13 mouse cellular contexts compared by ENCODE assay signal in the genomic region with DNA sequence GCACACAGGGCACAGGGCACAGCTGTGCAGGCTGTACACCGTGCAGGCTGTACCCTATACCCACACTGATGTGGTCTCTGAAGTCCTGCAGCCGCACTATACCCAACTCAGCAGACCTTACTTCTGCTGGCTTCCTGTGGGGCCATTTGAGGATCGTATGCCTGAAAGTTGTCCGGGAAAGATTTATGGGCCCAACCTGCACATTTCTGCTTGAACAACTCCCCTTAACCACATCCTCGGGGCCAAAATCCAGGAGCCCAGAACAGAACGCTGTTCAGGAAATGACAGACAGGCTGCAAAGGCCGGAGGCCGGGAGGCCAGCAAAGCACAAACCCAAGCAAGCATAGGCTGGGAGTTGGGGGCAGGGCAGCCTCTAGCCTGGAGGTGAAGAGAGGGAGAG. TPM values are rescaled to one million over a fixed set of nuclear protein-coding genes. Genes with fewer than 3 reads are reported as not detected.
DNase-seq lines count a peak whose midpoint lies in the region; ATAC-seq lines count a peak whose summit lies in the region.
"Had no signal": no experiment of that assay in that cellular context is flagged by ENCODE, and none has a peak within 500 bp of the region (broad histone marks: within the 10 kb centered on the region; RNA-seq: fewer than 3 reads in every experiment).

No protein-coding gene starts in this region.

- no peak overlapping the region for H3K4me2 ChIP-seq in kidney, embryonic 14.5 days (replicated peaks; ENCODE audit: low read depth, low read length)
- H3K4me2 ChIP-seq in forebrain, embryonic 12.5 days, result no peak overlapping the region
- H3K4me2 ChIP-seq in neural tube, embryonic 12.5 days (replicated peaks), result peak overlapping the region; percentile 20; the same call in 1 of the 2 replicates
- H3K4me2 ChIP-seq: embryonic facial prominence, embryonic 12.5 days; lung, embryonic 15.5 days had no signal

- WGBS in kidney, embryonic 14.5 days, result 7% methylated on average over 8 of the region's 8 CpGs
- WGBS in forebrain, embryonic 12.5 days, result 32% methylated on average over 8 of the region's 8 CpGs
- 19% methylated on average over 8 of the region's 8 CpGs for WGBS in neural tube, embryonic 12.5 days

- H3K27ac ChIP-seq in kidney, embryonic 14.5 days (ENCODE audit: low read depth, low read length), result no peak overlapping the region
- peak overlapping the region; percentile 93 for H3K27ac ChIP-seq in forebrain, embryonic 12.5 days
- H3K27ac ChIP-seq in neural tube, embryonic 12.5 days, result peak overlapping the region; percentile 21; the same call in 1 of the 2 replicates
- H3K27ac ChIP-seq: embryonic facial prominence, embryonic 12.5 days; lung, embryonic 15.5 days had no signal

- intact Hi-C loops in left cerebral cortex, postnatal 4 days (cut with DNase I), result no loop called here

- peaks cover 16% of the 10 kb centered on the region; the same call in 1 of the 2 replicates for H3K4me1 ChIP-seq in kidney, embryonic 14.5 days (ENCODE audit: control insufficient read depth, insufficient read depth, low read length)
- peaks cover 65% of the 10 kb centered on the region for H3K4me1 ChIP-seq in forebrain, embryonic 12.5 days
- H3K4me1 ChIP-seq in neural tube, embryonic 12.5 days, result peaks cover 65% of the 10 kb centered on the region

- no peak for DNase-seq in kidney, adult 11 months
- peak; percentile 20 to 52 for DNase-seq in kidney, postnatal 36 days
- DNase-seq in adrenal gland, postnatal 4 days (ENCODE audit: low spot score in 2 of 2), result no peak
- DNase-seq in lung, postnatal 14 days, result no peak
- DNase-seq in left cerebral cortex, postnatal 4 days, result no peak
- DNase-seq: gastrocnemius, postnatal 10 days; heart, postnatal 4 days; spleen, adult 18-20 months had no signal

- peak; percentile 68; the same call in 1 of the 2 replicates for ATAC-seq in kidney, embryonic 14.5 days (ENCODE audit: low FRiP score, low TSS enrichment)
- ATAC-seq in forebrain, embryonic 12.5 days (ENCODE audit: low FRiP score), result no peak
- no peak for ATAC-seq in neural tube, embryonic 12.5 days (ENCODE audit: low FRiP score, low read depth)

- H3K4me3 ChIP-seq in kidney, embryonic 14.5 days (ENCODE audit: low read length), result no peak overlapping the region
- no peak overlapping the region for H3K4me3 ChIP-seq in forebrain, embryonic 12.5 days (replicated peaks)
- no peak overlapping the region for H3K4me3 ChIP-seq in neural tube, embryonic 12.5 days
- H3K4me3 ChIP-seq: embryonic facial prominence, embryonic 12.5 days; lung, embryonic 15.5 days had no signal

- H3K36me3 ChIP-seq in kidney, embryonic 14.5 days (ENCODE audit: control insufficient read depth, insufficient read depth, low read length), result no peaks in the 10 kb centered on the region
- no peaks in the 10 kb centered on the region for H3K36me3 ChIP-seq in forebrain, embryonic 12.5 days (replicated peaks)
- no peaks in the 10 kb centered on the region for H3K36me3 ChIP-seq in neural tube, embryonic 12.5 days
- H3K36me3 ChIP-seq: embryonic facial prominence, embryonic 12.5 days; lung, embryonic 15.5 days had no signal

- no peak overlapping the region for H3K9ac ChIP-seq in kidney, embryonic 14.5 days (ENCODE audit: low read depth, low read length)
- no peak overlapping the region for H3K9ac ChIP-seq in forebrain, embryonic 12.5 days
- no peak overlapping the region for H3K9ac ChIP-seq in neural tube, embryonic 12.5 days
- H3K9ac ChIP-seq: embryonic facial prominence, embryonic 12.5 days; lung, embryonic 15.5 days had no signal

- H3K27me3 ChIP-seq in kidney, embryonic 14.5 days (ENCODE audit: control insufficient read depth, insufficient read depth, low read length), result no peaks in the 10 kb centered on the region
- H3K27me3 ChIP-seq in forebrain, embryonic 12.5 days, result peaks cover 13% of the 10 kb centered on the region; the same call in 1 of the 2 replicates
- no peaks in the 10 kb centered on the region for H3K27me3 ChIP-seq in neural tube, embryonic 12.5 days (replicated peaks)

- H3K9me3 ChIP-seq in kidney, embryonic 14.5 days (ENCODE audit: control insufficient read depth, low read length), result no peaks in the 10 kb centered on the region
- no peaks in the 10 kb centered on the region for H3K9me3 ChIP-seq in forebrain, embryonic 12.5 days
- no peaks in the 10 kb centered on the region for H3K9me3 ChIP-seq in neural tube, embryonic 12.5 days
- H3K9me3 ChIP-seq: embryonic facial prominence, embryonic 12.5 days; lung, embryonic 15.5 days had no signal

RNA-seq across cellular contexts. Expression of gene Rplp1, which starts 41.0 kb away (rescaled TPM):
- 1,603 and 2,211 TPM in 2 replicates for polyA plus RNA-seq in kidney, embryonic 14.5 days (2014; fragmentation: Nextera tagmentation; extraction: Ambion mirVana)
- polyA plus RNA-seq in forebrain, embryonic 12.5 days (2016; fragmentation: Nextera tagmentation; extraction: Ambion mirVana), result 758 and 840 TPM in 2 replicates
- polyA plus RNA-seq in neural tube, embryonic 12.5 days (2016; fragmentation: Nextera tagmentation; extraction: Ambion mirVana), result 776 and 823 TPM in 2 replicates
- total RNA-seq in adrenal gland, postnatal 4 days (2021), result 1,000 to 10,000 TPM; 2,291 to 2,466 TPM
- total RNA-seq in left cerebral cortex, postnatal 4 days (2021), result 1,000 to 10,000 TPM; 2,004 to 2,011 TPM

Comparison
In these comparisons a context has a peak if more than half of its experiments do, and no peak if none do; other contexts are left out.
1. DNase-seq: peak in kidney, postnatal 36 days (2 of 2); none in kidney, adult 11 months (single experiment), adrenal gland, postnatal 4 days (0 of 2), lung, postnatal 14 days (single experiment) and left cerebral cortex, postnatal 4 days (single experiment).